Mouse (Mus musculus): ENCODE measurements around the gene Tada2b.

DNA sequence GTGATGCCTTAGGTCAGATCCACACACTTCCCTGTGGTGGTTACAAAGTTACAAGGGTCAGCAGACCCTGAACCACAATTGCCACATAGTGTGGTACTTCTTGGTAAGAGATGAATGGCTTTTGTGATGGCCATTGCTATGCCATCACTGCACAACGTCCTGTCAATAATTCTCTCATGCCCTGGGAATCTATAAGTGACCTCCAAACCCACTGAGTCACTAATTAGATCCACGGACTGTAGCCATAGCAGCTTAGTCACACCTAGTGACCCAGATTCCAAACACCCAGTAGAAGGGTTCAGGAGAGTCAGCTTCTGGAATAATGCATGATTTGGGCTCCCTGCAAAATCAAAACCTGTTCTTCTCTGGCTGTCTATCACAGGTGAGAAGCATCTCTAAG is 41.1 kb upstream of the Tada2b start:
- TF ChIP-seq CTCF (conservative IDR thresholded peaks at IDR 0.05; ENCODE audit: low read length): no peak
- no peak for TF ChIP-seq POU5F1 (IDR thresholded peaks at IDR 0.05; ENCODE audit: borderline replicate concordance, low read length)
- TF ChIP-seq NANOG (IDR thresholded peaks at IDR 0.05; ENCODE audit: borderline replicate concordance, low read length): no peak

Measured in E14TG2a.4 (cell line).